Comparison of ENCODE assay signal across 8 mouse cellular contexts in the genomic region with DNA sequence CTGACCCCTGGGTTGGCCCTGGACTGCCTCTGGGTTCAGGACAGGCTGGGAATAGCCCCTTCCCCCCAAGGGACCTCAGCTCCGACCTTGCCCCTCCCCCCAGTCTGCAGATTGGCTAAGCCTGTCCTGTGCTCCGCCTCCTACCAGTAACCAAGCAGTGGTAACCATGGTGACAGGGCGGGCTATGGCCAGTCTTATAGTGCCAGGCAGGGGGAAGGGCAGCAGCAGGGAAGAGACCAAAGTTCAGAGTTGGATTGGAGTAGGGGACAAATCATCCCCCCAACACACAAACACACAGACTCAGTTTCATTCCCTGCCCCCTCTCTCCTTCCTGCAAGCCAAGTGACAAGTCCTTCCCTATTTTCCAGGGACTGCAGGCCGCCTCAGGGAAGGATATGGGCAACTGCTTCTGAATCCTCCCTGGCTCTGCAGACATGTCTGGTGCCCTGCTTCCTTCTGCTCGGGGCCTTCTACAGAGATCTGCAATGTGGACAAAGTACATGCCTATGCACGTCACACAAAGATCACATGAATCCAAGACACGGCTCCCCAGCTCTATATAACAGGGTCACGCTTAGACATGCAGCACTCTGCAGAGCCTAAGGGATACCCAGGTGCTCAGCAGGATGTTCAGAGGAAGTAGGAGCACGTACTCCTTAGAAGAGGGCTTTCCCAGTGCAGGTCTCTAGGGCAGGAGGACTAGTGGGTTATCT. TPM values are rescaled to one million over a fixed set of nuclear protein-coding genes. Genes with fewer than 3 reads are reported as not detected.
A peak's percentile ranks its signal among the peaks of the same experiment; 100 is the strongest.
DNase-seq lines count a peak whose midpoint lies in the region; ATAC-seq and TF ChIP-seq lines count a peak whose summit lies in the region.

No protein-coding gene starts in this region.

- ATAC-seq in forebrain, embryonic 15.5 days (replicated peaks): peak; percentile 92
- ATAC-seq in stomach, embryonic 16.5 days (ENCODE audit: insufficient read depth, low FRiP score): peak; percentile 86

- peak; percentile 94 for DNase-seq in adrenal gland, postnatal 14 days
- peak; percentile 95 for DNase-seq in kidney, adult 11 months
- DNase-seq in left cerebral cortex, postnatal 36 days (ENCODE audit: low spot score in 2 of 2): peak; percentile 52 to 57
- peak; percentile 99 for DNase-seq in midbrain, embryonic 10.5 days (ENCODE audit: low spot score)
- DNase-seq in gastrocnemius, adult 8-10 months (ENCODE audit: low spot score in 2 of 2): no peak

- no peaks in the 10 kb centered on the region for H3K27me3 ChIP-seq in ES-Bruce4 (ENCODE audit: control insufficient read depth, insufficient read depth, low read length, poor library complexity, severe bottlenecking)
- H3K27me3 ChIP-seq in forebrain, embryonic 15.5 days: no peaks in the 10 kb centered on the region
- no peaks in the 10 kb centered on the region for H3K27me3 ChIP-seq in midbrain, embryonic 10.5 days (ENCODE audit: low read depth, poor library complexity, severe bottlenecking)
- H3K27me3 ChIP-seq in stomach, embryonic 16.5 days (ENCODE audit: control insufficient read depth, insufficient read depth, low read length): no peaks in the 10 kb centered on the region

- TF ChIP-seq CTCF in ES-Bruce4 (IDR thresholded peaks at IDR 0.05; ENCODE audit: low read depth, low read length): no peak

- TF ChIP-seq POLR2A in ES-Bruce4 (IDR thresholded peaks at IDR 0.05; ENCODE audit: insufficient read depth, low read length): no peak

- H3K36me3 ChIP-seq in ES-Bruce4 (ENCODE audit: control insufficient read depth, insufficient read depth, low read length, poor library complexity, severe bottlenecking): peaks cover 3% of the 10 kb centered on the region; the same call in 1 of the 2 replicates
- H3K36me3 ChIP-seq in forebrain, embryonic 15.5 days: 0 out of 2 replicates have a peak, but pooled peaks cover 4% of the 10 kb centered on the region
- peaks cover 71% of the 10 kb centered on the region for H3K36me3 ChIP-seq in midbrain, embryonic 10.5 days
- H3K36me3 ChIP-seq in stomach, embryonic 16.5 days (ENCODE audit: control insufficient read depth, insufficient read depth, low read length): no peaks in the 10 kb centered on the region; the same call in none of the 2 replicates

- no peak for TF ChIP-seq EP300 in ES-Bruce4 (IDR thresholded peaks at IDR 0.05; ENCODE audit: insufficient read depth, low read depth, low read length)

- H3K27ac ChIP-seq in ES-Bruce4 (ENCODE audit: insufficient read depth, low read length): peak overlapping the region; percentile 33
- H3K27ac ChIP-seq in forebrain, embryonic 15.5 days (replicated peaks): peak overlapping the region; percentile 80
- peak overlapping the region; percentile 94 for H3K27ac ChIP-seq in midbrain, embryonic 10.5 days (replicated peaks)
- peak overlapping the region; percentile 98 for H3K27ac ChIP-seq in stomach, embryonic 16.5 days (ENCODE audit: low read length)

- no peak overlapping the region for H3K9ac ChIP-seq in ES-Bruce4 (ENCODE audit: low read depth, poor library complexity, severe bottlenecking)
- 0 out of 2 replicates have a peak overlapping the region, but pooled peaks have one; percentile 2 for H3K9ac ChIP-seq in forebrain, embryonic 15.5 days (replicated peaks)
- peak overlapping the region; percentile 65 for H3K9ac ChIP-seq in stomach, embryonic 16.5 days (ENCODE audit: low read length)

- intact Hi-C loops in left cerebral cortex, postnatal 36 days (cut with DNase I): no loop called here

- H3K4me3 ChIP-seq in ES-Bruce4 (ENCODE audit: low read depth, low read length): no peak overlapping the region
- no peak overlapping the region for H3K4me3 ChIP-seq in forebrain, embryonic 15.5 days
- H3K4me3 ChIP-seq in midbrain, embryonic 10.5 days: peak overlapping the region; percentile 44
- H3K4me3 ChIP-seq in stomach, embryonic 16.5 days (replicated peaks; ENCODE audit: low read length): no peak overlapping the region; the same call in 1 of the 2 replicates

- H3K9me3 ChIP-seq in ES-Bruce4 (replicated peaks; ENCODE audit: control insufficient read depth, insufficient read depth, low read length, poor library complexity, severe bottlenecking): no peaks in the 10 kb centered on the region
- H3K9me3 ChIP-seq in forebrain, embryonic 15.5 days: no peaks in the 10 kb centered on the region
- H3K9me3 ChIP-seq in midbrain, embryonic 10.5 days (replicated peaks): peaks cover under 1% of the 10 kb centered on the region; the same call in 1 of the 2 replicates
- H3K9me3 ChIP-seq in stomach, embryonic 16.5 days (replicated peaks; ENCODE audit: control insufficient read depth, low read length): no peaks in the 10 kb centered on the region

- 14% methylated on average over 9 of the region's 9 CpGs for WGBS in forebrain, embryonic 15.5 days
- WGBS in midbrain, embryonic 10.5 days: 17% methylated on average over 9 of the region's 9 CpGs
- WGBS in stomach, embryonic 16.5 days: 19% methylated on average over 9 of the region's 9 CpGs

- peaks cover 23% of the 10 kb centered on the region for H3K4me1 ChIP-seq in ES-Bruce4 (ENCODE audit: control insufficient read depth, insufficient read depth, low read length)
- H3K4me1 ChIP-seq in forebrain, embryonic 15.5 days: peaks cover 76% of the 10 kb centered on the region
- peaks cover 98% of the 10 kb centered on the region for H3K4me1 ChIP-seq in midbrain, embryonic 10.5 days
- H3K4me1 ChIP-seq in stomach, embryonic 16.5 days (ENCODE audit: control insufficient read depth, insufficient read depth, low read length): peaks cover 71% of the 10 kb centered on the region

- H3K4me2 ChIP-seq in forebrain, embryonic 15.5 days (replicated peaks): peak overlapping the region; percentile 30
- peak overlapping the region; percentile 16 for H3K4me2 ChIP-seq in stomach, embryonic 16.5 days (ENCODE audit: low read depth, low read length)

RNA-seq across cellular contexts. Expression of a gene that starts 14.5 kb away (rescaled TPM):
- 194 and 216 TPM in 2 replicates for polyA plus RNA-seq in ES-Bruce4 (2011; ENCODE audit: insufficient read depth, insufficient read length, low read depth, missing spikeins)
- 63.5 and 64.3 TPM in 2 replicates for total RNA-seq in adrenal gland, postnatal 14 days (2021)
- polyA plus RNA-seq in forebrain, embryonic 15.5 days (2015; fragmentation: Nextera tagmentation; extraction: Ambion mirVana): 75.9 and 76.1 TPM in 2 replicates
- total RNA-seq in left cerebral cortex, postnatal 36 days (2021): 100 to 1,000 TPM; 118 to 126 TPM
- polyA plus RNA-seq in midbrain, embryonic 10.5 days (2016; fragmentation: Nextera tagmentation; extraction: Ambion mirVana): 94.4 and 103 TPM in 2 replicates
- 86.0 and 93.0 TPM in 2 replicates for polyA plus RNA-seq in stomach, embryonic 16.5 days (2015; fragmentation: Nextera tagmentation; extraction: Ambion mirVana)
- total RNA-seq in gastrocnemius, adult 8-10 months (2022): 1 to 10 TPM in 3 of 4 experiments, under 1 TPM in 1; 0.63 to 2.1 (median 1.3) TPM

Comparison
In these comparisons a context has a peak if more than half of its experiments do, and no peak if none do; other contexts are left out.
1. H3K27ac ChIP-seq: peak in every context shown above with its lines; median percentile 98 in stomach, embryonic 16.5 days; 94 in midbrain, embryonic 10.5 days; 80 in forebrain, embryonic 15.5 days; 33 in ES-Bruce4.
2. DNase-seq: peak in adrenal gland, postnatal 14 days (single experiment), kidney, adult 11 months (single experiment), left cerebral cortex, postnatal 36 days (2 of 2) and midbrain, embryonic 10.5 days (single experiment); none in gastrocnemius, adult 8-10 months (0 of 2).